Mouse (Mus musculus) megakaryocyte, embryonic 14.5 days (primary cell): ENCODE results near the gene Twf2. TPM values are rescaled to one million over a fixed set of nuclear protein-coding genes. Genes with fewer than 3 reads are reported as not detected.
A peak's percentile ranks its signal among the peaks of the same experiment; 100 is the strongest.

Experiments used
- H3K27me3 ChIP-seq: replicated peaks from 2 replicates; pipeline ENCODE3; 2012; ENCODE audit warnings: inconsistent platforms
- H3K36me3 ChIP-seq: replicated peaks from 2 replicates; pipeline ENCODE3; 2012; ENCODE audit warnings: low read length, inconsistent platforms, mixed read lengths
- H3K4me1 ChIP-seq: 2 replicates; pipeline ENCODE4 v1.6.1; 2012; ENCODE audit warnings: inconsistent platforms
- H3K4me3 ChIP-seq: replicated peaks from 2 replicates; pipeline ENCODE3; 2012; ENCODE audit warnings: moderate library complexity, mild to moderate bottlenecking, inconsistent platforms
- H3K9me3 ChIP-seq: 2 replicates; pipeline ENCODE4 v1.6.1; 2012; ENCODE audit warnings: inconsistent platforms
- FLI1 ChIP-seq: IDR thresholded peaks from 2 replicates; pipeline ENCODE4 v1.6.1; 2012; ENCODE audit warnings: low read length, inconsistent platforms, mixed read lengths
- GATA1 ChIP-seq: IDR thresholded peaks from 3 replicates; pipeline ENCODE4 v1.6.1; 2012; ENCODE audit warnings: mixed read lengths, low read length, inconsistent platforms, borderline replicate concordance
- polyA plus RNA-seq: library from polyadenylated mRNA; stranded (reverse); fragments of >175 nt; gene quantifications from 2 replicates; pipeline ENCODE4 v1.2.3, GENCODE M21; 2012; ENCODE audit warnings: low replicate concordance; ENCODE audit not compliant: insufficient read depth

The Twf2 gene
- polyA plus RNA-seq, 1 experiment = 149 TPM

- no peak for TF ChIP-seq GATA1
- no peak for TF ChIP-seq FLI1
- Histone ChIP-seq H3K9me3 (no peaks in the 10 kb centered on the region), H3K4me1 (peaks cover 49% of the 10 kb centered on the region), H3K4me3 (no peak overlapping the region), H3K27me3 (no peaks in the 10 kb centered on the region), H3K36me3 (peaks cover 46% of the 10 kb centered on the region)
These were observed 5.7 kb upstream of the Twf2 start for GRCm38 (mm10) chr9:106197081-106197713.

- Histone ChIP-seq H3K4me1 (peaks cover 46% of the 10 kb centered on the region), H3K9me3 (no peaks in the 10 kb centered on the region), H3K4me3 (no peak overlapping the region)
These were observed 5.2 kb upstream of the Twf2 start for GRCm38 (mm10) chr9:106197732-106198131.

GRCm38 (mm10) chr9:106198962-106199458, 3.9 kb upstream of the Twf2 start:
- TF ChIP-seq FLI1 (no peak), GATA1 (no peak)
- no peaks in the 10 kb centered on the region for H3K27me3 ChIP-seq
- H3K4me1 ChIP-seq = peaks cover 48% of the 10 kb centered on the region

More at GRCm38 (mm10) chr9:106197732-106198131, 5.2 kb upstream of the Twf2 start:
- TF ChIP-seq GATA1 = no peak
- TF ChIP-seq FLI1 = no peak
- H3K36me3 ChIP-seq = peaks cover 41% of the 10 kb centered on the region
- H3K27me3 ChIP-seq = no peaks in the 10 kb centered on the region

GRCm38 (mm10) chr9:106199535-106200272, 3.2 kb upstream of the Twf2 start, which contains the start of gene Ppm1m:
Gene Ppm1m, minus strand, starts transcription at chr9:106199746.
- Histone ChIP-seq H3K4me1 (peaks cover 55% of the 10 kb centered on the region), H3K4me3 (peak within 1 kb of the TSS; percentile 92), H3K27me3 (no peaks in the 10 kb centered on the region), H3K9me3 (no peaks in the 10 kb centered on the region), H3K36me3 (peaks cover 34% of the 10 kb centered on the region)
- TF ChIP-seq FLI1 (no peak), GATA1 (no peak)

More at GRCm38 (mm10) chr9:106198962-106199458, 3.9 kb upstream of the Twf2 start:
- Histone ChIP-seq H3K4me3 (peak overlapping the region; percentile 92), H3K9me3 (no peaks in the 10 kb centered on the region), H3K36me3 (peaks cover 35% of the 10 kb centered on the region)

GRCm38 (mm10) chr9:106201895-106202294, 1.0 kb upstream of the Twf2 start:
- Histone ChIP-seq H3K27me3 (no peaks in the 10 kb centered on the region), H3K9me3 (no peaks in the 10 kb centered on the region), H3K4me3 (peak overlapping the region; percentile 100), H3K4me1 (peaks cover 77% of the 10 kb centered on the region), H3K36me3 (peaks cover 29% of the 10 kb centered on the region)
- TF ChIP-seq GATA1 (no peak), FLI1 (no peak)

GRCm38 (mm10) chr9:106203990-106204851, 1.3 kb downstream of the Twf2 start:
- TF ChIP-seq FLI1 (no peak), GATA1 (no peak)
- Histone ChIP-seq H3K36me3 (peaks cover 43% of the 10 kb centered on the region), H3K27me3 (no peaks in the 10 kb centered on the region), H3K9me3 (no peaks in the 10 kb centered on the region), H3K4me1 (peaks cover 86% of the 10 kb centered on the region), H3K4me3 (peak overlapping the region; percentile 100)

GRCm38 (mm10) chr9:106205713-106206290, 2.9 kb downstream of the Twf2 start:
- H3K27me3 ChIP-seq = no peaks in the 10 kb centered on the region
- peaks cover 59% of the 10 kb centered on the region for H3K36me3 ChIP-seq
- peak overlapping the region; percentile 89 for H3K4me3 ChIP-seq
- H3K9me3 ChIP-seq = no peaks in the 10 kb centered on the region
- peaks cover 83% of the 10 kb centered on the region for H3K4me1 ChIP-seq
- TF ChIP-seq FLI1 (no peak), GATA1 (no peak)

- Histone ChIP-seq H3K4me3 (peak overlapping the region; percentile 89), H3K36me3 (peaks cover 66% of the 10 kb centered on the region), H3K9me3 (no peaks in the 10 kb centered on the region), H3K27me3 (no peaks in the 10 kb centered on the region), H3K4me1 (peaks cover 90% of the 10 kb centered on the region)
- no peak for TF ChIP-seq GATA1
- TF ChIP-seq FLI1 = no peak
These were observed 3.6 kb downstream of the Twf2 start for GRCm38 (mm10) chr9:106206515-106206914.

- H3K36me3 ChIP-seq = peaks cover 83% of the 10 kb centered on the region
- peaks cover 88% of the 10 kb centered on the region for H3K4me1 ChIP-seq
- H3K4me3 ChIP-seq = peak overlapping the region; percentile 89
These were observed 5.3 kb downstream of the Twf2 start for GRCm38 (mm10) chr9:106208181-106208580.

More at GRCm38 (mm10) chr9:106208181-106208580, 5.3 kb downstream of the Twf2 start:
- no peaks in the 10 kb centered on the region for H3K9me3 ChIP-seq
- TF ChIP-seq GATA1 = no peak
- no peak for TF ChIP-seq FLI1
- H3K27me3 ChIP-seq = no peaks in the 10 kb centered on the region
